In genomic region chrX:163205260-163205659, GRCm38 (mm10) we compare ENCODE assay signal across 28 mouse cellular contexts.
"Had no signal": no experiment of that assay in that cellular context is flagged by ENCODE, and none has a peak within 500 bp of the region (broad histone marks: within the 10 kb centered on the region; RNA-seq: fewer than 3 reads in every experiment).

No protein-coding gene starts in this region.

- H3K9me3 ChIP-seq: heart, embryonic 13.5 days; heart, embryonic 15.5 days; hindbrain, embryonic 12.5 days; kidney, embryonic 15.5 days; limb, embryonic 10.5 days; limb, embryonic 12.5 days; liver, embryonic 13.5 days; liver, embryonic 15.5 days had no signal

- ATAC-seq: hindbrain, embryonic 16.5 days; intestine, embryonic 16.5 days had no signal

- H3K9ac ChIP-seq: heart, embryonic 13.5 days; heart, embryonic 15.5 days; hindbrain, embryonic 12.5 days; hindbrain, embryonic 14.5 days; kidney, embryonic 15.5 days; limb, embryonic 12.5 days; liver, embryonic 13.5 days; liver, embryonic 15.5 days had no signal

- H3K27me3 ChIP-seq: heart, embryonic 13.5 days; heart, embryonic 15.5 days; liver, embryonic 13.5 days; liver, embryonic 15.5 days had no signal

- H3K4me2 ChIP-seq: heart, embryonic 11.5 days; heart, embryonic 13.5 days; heart, embryonic 15.5 days; hindbrain, embryonic 12.5 days; hindbrain, embryonic 14.5 days; kidney, embryonic 15.5 days; limb, embryonic 12.5 days; liver, embryonic 11.5 days; liver, embryonic 13.5 days; liver, embryonic 15.5 days had no signal

- DNase-seq: gastrocnemius, postnatal 14 days; gastrocnemius, postnatal 36 days; heart, adult 11 months; heart, adult 2 months; heart, postnatal 14 days; heart, postnatal 36 days; kidney, adult 11 months; kidney, adult 2 months; kidney, adult 9 months; kidney, postnatal 14 days; kidney, postnatal 4 days; liver; liver, embryonic 13.5 days had no signal

- H3K4me1 ChIP-seq: heart, embryonic 13.5 days; heart, embryonic 15.5 days; hindbrain, embryonic 12.5 days; kidney, embryonic 15.5 days; limb, embryonic 10.5 days; limb, embryonic 12.5 days; liver, embryonic 13.5 days; liver, embryonic 15.5 days had no signal

- H3K4me3 ChIP-seq: heart, adult 2 months; heart, embryonic 13.5 days; heart, embryonic 15.5 days; hindbrain, embryonic 12.5 days; kidney, embryonic 15.5 days; layer of hippocampus, adult 2 months; left cerebral cortex, adult 2 months; limb, embryonic 10.5 days; limb, embryonic 12.5 days; liver, embryonic 13.5 days; liver, embryonic 15.5 days had no signal

- H3K27ac ChIP-seq: heart, adult 2 months; heart, embryonic 13.5 days; heart, embryonic 15.5 days; hindbrain, embryonic 12.5 days; hindbrain, embryonic 14.5 days; kidney, embryonic 15.5 days; kidney, postnatal 0 days; layer of hippocampus, adult 2 months; left cerebral cortex, adult 2 months; limb, embryonic 10.5 days; limb, embryonic 12.5 days; liver, embryonic 13.5 days; liver, embryonic 15.5 days had no signal

- H3K36me3 ChIP-seq: heart, embryonic 13.5 days; heart, embryonic 15.5 days; hindbrain, embryonic 12.5 days; kidney, embryonic 15.5 days; limb, embryonic 10.5 days; limb, embryonic 12.5 days; liver, embryonic 13.5 days; liver, embryonic 15.5 days had no signal
